Mouse (Mus musculus): ENCODE measurements around the gene Mindy1.

- TF ChIP-seq ZC3H11A (IDR thresholded peaks at IDR 0.05; ENCODE audit: borderline replicate concordance, low read depth, low read length) (no peak), HCFC1 (IDR thresholded peaks at IDR 0.05; ENCODE audit: borderline replicate concordance, insufficient read depth, low read length) (no peak), ZNF384 (IDR thresholded peaks at IDR 0.05; ENCODE audit: low read depth, low read length) (no peak), CHD2 (IDR thresholded peaks at IDR 0.05; ENCODE audit: low read depth, low read length) (no peak)
Observed at GRCm38 (mm10) chr3:95328803-95329404, 47.8 kb downstream of the Mindy1 start.

Measured in ES-E14 (cell line).